Mouse (Mus musculus) gastrocnemius, postnatal 14 days (tissue): ENCODE results near the gene Pafah2. TPM values are rescaled to one million over a fixed set of nuclear protein-coding genes. Genes with fewer than 3 reads are reported as not detected.

Experiments used
- DNase-seq: peaks from one replicate; pipeline ENCODE4 v3.0.0; 2021; ENCODE audit warnings: mixed read lengths
- intact Hi-C: fragments of 180-260 bp; cut with DNase I; formaldehyde crosslinking; loops from one replicate; pipeline ENCODE4 v1.15.1; 2025; ENCODE audit warnings: low total_unique reads
- total RNA-seq, 2 experiments: library from RNA; stranded (reverse); gene quantifications; 2 replicates each; pipeline ENCODE4 v1.2.3; 2021

The Pafah2 gene
- total RNA-seq, 2 experiments from 2014 or later = 3.2 to 3.4 TPM

GRCm38 (mm10) chr4:134403721-134404120, 7.6 kb downstream of the Pafah2 start:
- intact Hi-C loops = no loop called here
- no peak for DNase-seq

- intact Hi-C loops = no loop called here
- no peak for DNase-seq
Measured at GRCm38 (mm10) chr4:134409286-134409685, 13.2 kb downstream of the Pafah2 start.

- DNase-seq = no peak
- intact Hi-C loops = no loop called here
Measured at GRCm38 (mm10) chr4:134416177-134416576, 20.1 kb downstream of the Pafah2 start.

- intact Hi-C loops = no loop called here
- no peak for DNase-seq
Measured at GRCm38 (mm10) chr4:134416602-134417001, 20.5 kb downstream of the Pafah2 start.

GRCm38 (mm10) chr4:134417111-134417510, 21.0 kb downstream of the Pafah2 start:
- no peak for DNase-seq
- intact Hi-C loops = no loop called here

GRCm38 (mm10) chr4:134421971-134422370, 25.9 kb downstream of the Pafah2 start:
- DNase-seq = no peak
- intact Hi-C loops = no loop called here

GRCm38 (mm10) chr4:134423949-134424348, 27.8 kb downstream of the Pafah2 start:
- intact Hi-C loops = no loop called here
- no peak for DNase-seq

GRCm38 (mm10) chr4:134425088-134425487, 29.0 kb downstream of the Pafah2 start:
- no peak for DNase-seq
- intact Hi-C loops = no loop called here

- DNase-seq = peak; percentile 18
- intact Hi-C loops = no loop called here
Measured at GRCm38 (mm10) chr4:134430381-134431004, 34.4 kb downstream of the Pafah2 start.

- intact Hi-C loops = no loop called here
- no peak for DNase-seq
Measured at GRCm38 (mm10) chr4:134432686-134433360, 36.7 kb downstream of the Pafah2 start.

- intact Hi-C loops = no loop called here
- no peak for DNase-seq
Measured at GRCm38 (mm10) chr4:134436185-134436584, 40.1 kb downstream of the Pafah2 start.

- intact Hi-C loops = no loop called here
- DNase-seq = no peak
Measured at GRCm38 (mm10) chr4:134436659-134437058, 40.5 kb downstream of the Pafah2 start.

GRCm38 (mm10) chr4:134439119-134439518, 43.0 kb downstream of the Pafah2 start:
- intact Hi-C loops = no loop called here
- DNase-seq = no peak

- intact Hi-C loops = no loop called here
Measured at GRCm38 (mm10) chr4:134439919-134440318, 43.8 kb downstream of the Pafah2 start.

GRCm38 (mm10) chr4:134442216-134442615, 46.1 kb downstream of the Pafah2 start:
- intact Hi-C loops = no loop called here
- DNase-seq = no peak

More at GRCm38 (mm10) chr4:134439919-134440318, 43.8 kb downstream of the Pafah2 start:
- no peak for DNase-seq

- no peak for DNase-seq
- intact Hi-C loops = no loop called here
Measured at GRCm38 (mm10) chr4:134443589-134443988, 47.5 kb downstream of the Pafah2 start.

- intact Hi-C loops = no loop called here
- no peak for DNase-seq
Measured at GRCm38 (mm10) chr4:134444949-134445348, 48.8 kb downstream of the Pafah2 start.

GRCm38 (mm10) chr4:134445489-134445888, 49.4 kb downstream of the Pafah2 start:
- intact Hi-C loops = no loop called here
- DNase-seq = no peak

- intact Hi-C loops = no loop called here
- DNase-seq = no peak
Measured at GRCm38 (mm10) chr4:134447966-134448365, 51.8 kb downstream of the Pafah2 start.

GRCm38 (mm10) chr4:134449595-134450391, 53.7 kb downstream of the Pafah2 start:
- DNase-seq = no peak
- intact Hi-C loops = no loop called here
